Mouse (Mus musculus) limb, embryonic 13.5 days (tissue): ENCODE data around the gene Rapgef4. TPM values are rescaled to one million over a fixed set of nuclear protein-coding genes. Genes with fewer than 3 reads are reported as not detected.

Source experiments
- ATAC-seq: fragments of 200-750 bp; cut with Nextera tagmentation; 2 replicates; pipeline ENCODE4 v1.8.0; 2017; ENCODE audit warnings: low read depth, moderate number of reproducible peaks, moderate TSS enrichment; ENCODE audit not compliant: low FRiP score
- H3K27ac ChIP-seq: fragments of 300-500 bp; sonication (generic); 2 replicates; pipeline ENCODE4 v1.5.1; 2015; ENCODE audit warnings: inconsistent platforms, mild to moderate bottlenecking, moderate library complexity
- H3K27me3 ChIP-seq: fragments of 300-500 bp; sonication (generic); 2 replicates; pipeline ENCODE4 v1.6.1; 2015; ENCODE audit warnings: mild to moderate bottlenecking, inconsistent platforms
- H3K36me3 ChIP-seq: fragments of 300-500 bp; sonication (generic); 2 replicates; pipeline ENCODE4 v1.6.1; 2015; ENCODE audit warnings: inconsistent platforms, mild to moderate bottlenecking, moderate library complexity
- H3K4me1 ChIP-seq: fragments of 300-500 bp; sonication (generic); 2 replicates; pipeline ENCODE4 v1.6.1; 2015; ENCODE audit warnings: inconsistent platforms
- H3K4me2 ChIP-seq: fragments of 300-500 bp; sonication (generic); replicated peaks from 2 replicates; pipeline ENCODE4 v1.6.1; 2015; ENCODE audit warnings: inconsistent platforms, mild to moderate bottlenecking, moderate library complexity
- H3K4me3 ChIP-seq: fragments of 300-500 bp; sonication (generic); 2 replicates; pipeline ENCODE4 v1.5.1; 2015; ENCODE audit warnings: moderate library complexity, mild to moderate bottlenecking, inconsistent platforms
- H3K9ac ChIP-seq: fragments of 300-500 bp; sonication (generic); 2 replicates; pipeline ENCODE4 v1.6.1; 2015; ENCODE audit warnings: mild to moderate bottlenecking, inconsistent platforms
- H3K9me3 ChIP-seq: fragments of 300-500 bp; sonication (generic); 2 replicates; pipeline ENCODE4 v1.6.1; 2016; ENCODE audit warnings: inconsistent platforms
- WGBS: fragments of 180-500 bp; shearing (Covaris S2); methylation state at CpG from one replicate; pipeline ENCODE4 v1.1.7; 2015; 5-methylcytosine and 5-hydroxymethylcytosine counted together
- polyA plus RNA-seq: library from polyadenylated mRNA; unstranded; fragments of >200 nt; fragmentation: Nextera tagmentation; extraction: Ambion mirVana; gene quantifications from 2 replicates; pipeline ENCODE4 v1.2.1, GENCODE M21; 2015

Rapgef4 gene
- polyA plus RNA-seq, 1 experiment from 2014 or later: 2.3 TPM

DNA sequence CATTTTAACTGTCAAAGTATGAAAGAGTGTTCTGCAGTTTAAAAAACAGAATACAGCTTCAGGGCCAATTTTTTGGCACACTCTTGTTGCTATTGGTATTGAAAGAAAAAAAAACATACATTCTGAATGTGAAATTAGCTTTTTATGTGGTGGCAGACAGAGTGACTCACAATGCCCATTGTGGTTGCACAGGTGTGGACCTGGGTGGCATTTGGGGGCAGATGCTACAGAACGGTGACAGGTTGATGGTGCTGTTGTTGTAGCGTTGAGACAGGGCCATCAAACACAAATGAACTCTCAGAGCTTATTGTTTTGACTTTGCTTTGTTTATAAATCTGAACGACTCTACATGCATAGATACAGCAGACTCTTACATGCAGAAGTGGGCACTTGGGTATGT lies 202.7 kb downstream of the Rapgef4 start:
- Histone ChIP-seq H3K27ac (no peak overlapping the region), H3K4me3 (no peak overlapping the region), H3K27me3 (no peaks in the 10 kb centered on the region), H3K4me1 (peaks cover 10% of the 10 kb centered on the region; the same call in 1 of the 2 replicates), H3K4me2 (no peak overlapping the region), H3K9me3 (no peaks in the 10 kb centered on the region), H3K36me3 (no peaks in the 10 kb centered on the region), H3K9ac (no peak overlapping the region)
- WGBS: 83% methylated on average over 3 of the region's 3 CpGs
- ATAC-seq: no peak

- Histone ChIP-seq H3K4me3 (no peak overlapping the region), H3K4me1 (0 out of 2 replicates have a peak, but pooled peaks cover 14% of the 10 kb centered on the region), H3K36me3 (peaks cover 3% of the 10 kb centered on the region; the same call in 1 of the 2 replicates), H3K9me3 (peaks cover 5% of the 10 kb centered on the region), H3K4me2 (no peak overlapping the region), H3K27me3 (no peaks in the 10 kb centered on the region), H3K27ac (no peak overlapping the region), H3K9ac (no peak overlapping the region)
- no peak for ATAC-seq
- WGBS: 66% methylated on average over 6 of the region's 6 CpGs
Observed at GRCm38 (mm10) chr2:72196190-72196965, 215.3 kb downstream of the Rapgef4 start.

DNA sequence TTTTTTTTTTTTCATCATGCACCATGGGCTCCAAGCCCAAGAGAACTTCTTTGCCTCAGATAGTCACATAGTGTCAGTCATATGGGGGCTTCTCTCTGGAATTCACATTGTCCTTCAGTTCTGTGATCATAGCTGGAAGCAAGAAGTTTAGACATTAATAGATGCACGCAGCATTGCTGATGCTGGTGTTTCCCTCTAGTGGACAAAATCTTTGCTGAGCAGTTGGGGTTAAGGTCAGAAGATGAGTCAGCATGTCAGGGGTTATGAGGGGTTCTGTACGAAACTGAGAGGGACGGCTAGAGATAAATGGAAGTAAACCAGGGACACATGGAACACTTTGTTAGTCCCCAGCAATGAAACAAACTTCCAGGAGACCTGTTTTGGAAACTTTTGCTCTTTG lies 216.0 kb downstream of the Rapgef4 start:
- H3K27me3 ChIP-seq: no peaks in the 10 kb centered on the region
- H3K4me3 ChIP-seq: no peak overlapping the region
- WGBS: 56% methylated on average over 3 of the region's 3 CpGs
- H3K4me2 ChIP-seq: no peak overlapping the region
- no peak for ATAC-seq
- H3K4me1 ChIP-seq: 0 out of 2 replicates have a peak, but pooled peaks cover 14% of the 10 kb centered on the region
- H3K27ac ChIP-seq: no peak overlapping the region
- H3K9ac ChIP-seq: no peak overlapping the region
- no peaks in the 10 kb centered on the region for H3K36me3 ChIP-seq
- no peaks in the 10 kb centered on the region for H3K9me3 ChIP-seq

DNA sequence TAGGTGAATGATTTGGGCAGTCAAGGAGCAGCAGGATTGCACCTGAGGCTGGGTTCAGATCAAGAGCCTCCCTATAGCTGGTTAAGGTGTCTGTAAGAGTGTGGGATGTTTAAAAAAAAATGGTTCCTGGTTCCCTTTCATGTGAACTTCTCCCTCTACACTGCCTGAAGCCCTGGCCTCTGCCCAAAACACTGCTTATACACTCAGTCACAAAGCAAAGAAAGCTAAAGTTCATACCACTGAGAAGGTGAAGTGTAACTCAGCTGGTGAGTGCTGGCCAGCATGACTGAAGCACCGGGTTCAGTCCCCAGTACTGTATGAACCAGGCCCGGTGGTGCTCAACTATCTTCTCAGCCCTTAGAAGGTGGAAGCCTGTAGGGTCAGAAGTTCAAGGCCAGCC lies 218.4 kb downstream of the Rapgef4 start:
- Histone ChIP-seq H3K4me3 (no peak overlapping the region), H3K4me2 (no peak overlapping the region), H3K27ac (no peak overlapping the region), H3K9me3 (no peaks in the 10 kb centered on the region), H3K36me3 (no peaks in the 10 kb centered on the region), H3K9ac (no peak overlapping the region), H3K27me3 (no peaks in the 10 kb centered on the region; the same call in 1 of the 2 replicates), H3K4me1 (0 out of 2 replicates have a peak, but pooled peaks cover 25% of the 10 kb centered on the region)
- WGBS: 77% methylated on average over 2 of the region's 2 CpGs
- no peak for ATAC-seq

DNA sequence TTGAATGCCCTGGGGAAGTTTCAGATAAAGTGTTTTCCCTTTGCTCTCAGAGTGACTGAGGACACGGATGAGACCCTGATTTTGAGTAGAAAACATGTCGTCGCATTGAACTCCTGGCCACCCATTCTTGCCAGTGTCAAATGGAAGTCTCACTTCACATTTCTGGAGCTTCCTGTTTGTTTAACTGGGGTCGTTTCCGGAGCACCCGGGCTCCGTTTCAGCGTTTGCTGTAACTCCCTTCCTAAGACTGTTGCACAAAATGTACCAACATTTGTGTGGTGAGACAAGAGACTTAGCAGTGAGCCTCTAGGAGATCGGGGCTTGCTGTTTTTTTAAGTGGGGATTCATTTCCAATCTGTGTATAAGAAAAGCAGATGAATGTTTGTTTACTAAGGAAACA lies 220.5 kb downstream of the Rapgef4 start:
- no peaks in the 10 kb centered on the region for H3K36me3 ChIP-seq
- H3K27ac ChIP-seq: no peak overlapping the region
- no peak overlapping the region for H3K9ac ChIP-seq
- no peak overlapping the region for H3K4me2 ChIP-seq
- H3K27me3 ChIP-seq: no peaks in the 10 kb centered on the region; the same call in 1 of the 2 replicates
- 0 out of 2 replicates have a peak, but pooled peaks cover 30% of the 10 kb centered on the region for H3K4me1 ChIP-seq
- 50% methylated on average over 9 of the region's 9 CpGs for WGBS
- no peak for ATAC-seq
- no peak overlapping the region for H3K4me3 ChIP-seq
- H3K9me3 ChIP-seq: no peaks in the 10 kb centered on the region

DNA sequence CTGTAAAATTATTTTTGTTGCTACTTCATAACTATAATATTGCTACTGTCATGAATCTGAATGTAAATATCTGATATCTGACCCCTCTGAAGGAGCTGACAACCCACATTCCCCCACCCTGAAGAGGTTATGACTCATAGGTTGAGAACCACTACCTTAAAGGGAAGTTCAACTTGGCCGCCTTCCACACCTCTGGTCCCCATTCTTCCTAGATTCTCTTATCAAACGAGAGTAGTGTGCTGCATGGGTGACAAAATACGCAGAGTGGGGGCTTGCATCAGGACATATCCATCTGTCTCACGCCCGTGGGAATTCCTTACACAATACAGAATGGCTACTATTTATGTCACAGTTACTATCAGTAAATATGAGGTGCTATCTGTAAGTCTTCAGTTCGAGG lies 221.2 kb downstream of the Rapgef4 start:
- no peaks in the 10 kb centered on the region for H3K36me3 ChIP-seq
- no peaks in the 10 kb centered on the region for H3K9me3 ChIP-seq
- no peaks in the 10 kb centered on the region; the same call in 1 of the 2 replicates for H3K27me3 ChIP-seq
- H3K4me1 ChIP-seq: 0 out of 2 replicates have a peak, but pooled peaks cover 30% of the 10 kb centered on the region
- no peak overlapping the region for H3K4me3 ChIP-seq
- H3K4me2 ChIP-seq: no peak overlapping the region
- WGBS: 82% methylated on average over 6 of the region's 6 CpGs
- no peak for ATAC-seq
- no peak overlapping the region for H3K27ac ChIP-seq
- H3K9ac ChIP-seq: no peak overlapping the region

GRCm38 (mm10) chr2:72203609-72204008 lies 222.6 kb downstream of the Rapgef4 start:
- Histone ChIP-seq H3K4me1 (0 out of 2 replicates have a peak, but pooled peaks cover 30% of the 10 kb centered on the region), H3K9ac (no peak overlapping the region), H3K9me3 (no peaks in the 10 kb centered on the region), H3K27me3 (no peaks in the 10 kb centered on the region; the same call in 1 of the 2 replicates), H3K4me2 (peak overlapping the region; percentile 51), H3K36me3 (no peaks in the 10 kb centered on the region), H3K4me3 (no peak overlapping the region), H3K27ac (no peak overlapping the region)
- 9% methylated on average over 5 of the region's 5 CpGs for WGBS
- peak; percentile 79 for ATAC-seq

GRCm38 (mm10) chr2:72205869-72206268 lies 224.8 kb downstream of the Rapgef4 start:
- H3K4me3 ChIP-seq: no peak overlapping the region
- no peak overlapping the region for H3K4me2 ChIP-seq
- WGBS: 78% methylated on average over 5 of the region's 5 CpGs
- H3K4me1 ChIP-seq: 0 out of 2 replicates have a peak, but pooled peaks cover 16% of the 10 kb centered on the region
- no peak for ATAC-seq
- H3K9ac ChIP-seq: no peak overlapping the region
- H3K27ac ChIP-seq: no peak overlapping the region
- H3K27me3 ChIP-seq: no peaks in the 10 kb centered on the region; the same call in 1 of the 2 replicates
- no peaks in the 10 kb centered on the region for H3K9me3 ChIP-seq
- H3K36me3 ChIP-seq: no peaks in the 10 kb centered on the region

- Histone ChIP-seq H3K27me3 (no peaks in the 10 kb centered on the region; the same call in 1 of the 2 replicates), H3K4me2 (no peak overlapping the region), H3K36me3 (no peaks in the 10 kb centered on the region), H3K4me1 (0 out of 2 replicates have a peak, but pooled peaks cover 16% of the 10 kb centered on the region), H3K4me3 (no peak overlapping the region), H3K27ac (no peak overlapping the region), H3K9me3 (no peaks in the 10 kb centered on the region), H3K9ac (no peak overlapping the region)
- WGBS: 84% methylated on average over 4 of the region's 4 CpGs
- no peak for ATAC-seq
Observed at GRCm38 (mm10) chr2:72206530-72207248, 225.6 kb downstream of the Rapgef4 start.

GRCm38 (mm10) chr2:72217336-72217735 lies 236.3 kb downstream of the Rapgef4 start:
- Histone ChIP-seq H3K4me1 (peaks cover 4% of the 10 kb centered on the region; the same call in 1 of the 2 replicates), H3K9ac (no peak overlapping the region), H3K4me3 (no peak overlapping the region), H3K4me2 (no peak overlapping the region), H3K27ac (no peak overlapping the region), H3K27me3 (0 out of 2 replicates have a peak, but pooled peaks cover 2% of the 10 kb centered on the region), H3K36me3 (no peaks in the 10 kb centered on the region), H3K9me3 (no peaks in the 10 kb centered on the region)
- no peak for ATAC-seq
- 86% methylated on average over 3 of the region's 3 CpGs for WGBS

GRCm38 (mm10) chr2:72219921-72220320 lies 238.9 kb downstream of the Rapgef4 start:
- Histone ChIP-seq H3K4me2 (no peak overlapping the region), H3K4me1 (peaks cover 4% of the 10 kb centered on the region; the same call in 1 of the 2 replicates), H3K9ac (no peak overlapping the region), H3K27me3 (0 out of 2 replicates have a peak, but pooled peaks cover 5% of the 10 kb centered on the region), H3K4me3 (no peak overlapping the region), H3K27ac (no peak overlapping the region), H3K36me3 (no peaks in the 10 kb centered on the region), H3K9me3 (no peaks in the 10 kb centered on the region)
- 21% methylated on average over 3 of the region's 3 CpGs for whole genome bisulfite sequencing
- ATAC-seq: no peak

DNA sequence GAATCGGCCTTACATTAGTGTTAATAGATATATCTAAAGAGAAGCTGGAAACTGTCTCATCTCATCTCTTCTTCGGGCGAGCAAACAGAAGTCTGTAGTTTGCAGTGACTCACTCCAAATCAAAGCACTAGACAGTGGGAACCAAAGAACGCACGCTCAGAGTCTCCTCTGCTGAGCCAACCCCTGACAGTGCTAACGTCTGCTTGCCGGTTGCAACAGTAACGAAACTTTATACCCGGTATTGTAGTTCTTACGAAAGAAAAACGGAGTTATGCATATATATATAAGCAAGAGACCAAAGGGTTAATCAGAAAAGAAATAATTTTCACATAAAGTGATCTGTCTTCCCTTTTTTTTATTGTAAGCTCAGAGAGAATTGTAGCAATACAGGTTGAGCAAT lies 240.2 kb downstream of the Rapgef4 start:
- no peak for ATAC-seq
- WGBS: 71% methylated on average over 11 of the region's 11 CpGs
- Histone ChIP-seq H3K36me3 (no peaks in the 10 kb centered on the region), H3K27me3 (0 out of 2 replicates have a peak, but pooled peaks cover 5% of the 10 kb centered on the region), H3K9me3 (no peaks in the 10 kb centered on the region), H3K9ac (no peak overlapping the region), H3K27ac (no peak overlapping the region), H3K4me3 (no peak overlapping the region), H3K4me1 (peaks cover 4% of the 10 kb centered on the region; the same call in 1 of the 2 replicates), H3K4me2 (no peak overlapping the region)
